In the genomic region with DNA sequence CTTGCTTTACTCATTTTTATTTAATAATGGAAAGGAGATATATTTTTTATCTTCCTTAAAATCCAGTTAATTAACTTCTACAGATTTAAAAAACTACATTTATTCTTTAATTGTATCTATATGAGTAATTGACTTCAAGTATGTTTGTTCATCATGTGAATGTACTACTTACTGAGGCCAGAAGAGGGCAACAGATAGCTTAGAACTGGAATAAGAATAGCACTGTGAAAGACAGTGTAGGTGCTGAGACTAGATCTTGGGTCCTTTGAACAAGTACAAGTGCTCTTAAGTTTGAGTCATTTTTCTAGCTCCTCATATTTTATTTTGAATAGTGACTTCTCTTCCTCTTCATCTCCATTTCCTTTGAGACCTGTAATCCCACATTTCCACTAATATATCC, we compare ENCODE assay signal across 15 mouse cellular contexts.
"Had no signal": no experiment of that assay in that cellular context is flagged by ENCODE, and none has a peak within 500 bp of the region (broad histone marks: within the 10 kb centered on the region; RNA-seq: fewer than 3 reads in every experiment).

No protein-coding gene starts in this region.

- H3K4me3 ChIP-seq: limb, embryonic 13.5 days; liver, embryonic 15.5 days; midbrain, embryonic 10.5 days; myocyte; neural tube, embryonic 15.5 days had no signal

- DNase-seq: kidney, postnatal 36 days; left cerebral cortex, postnatal 4 days; lung, adult 2 months; lung, postnatal 4 days; midbrain, embryonic 14.5 days; right cerebral cortex, adult 18-20 months; right cerebral cortex, postnatal 25 days; thymus, adult 2 months; thymus, postnatal 36 days had no signal

- ATAC-seq: lung, postnatal 0 days had no signal

- H3K27ac ChIP-seq: limb, embryonic 13.5 days; liver, embryonic 15.5 days; midbrain, embryonic 10.5 days; neural tube, embryonic 15.5 days had no signal
